Mouse (Mus musculus) brain, embryonic 14.5 days (tissue): Measurements from ENCODE around the gene Zfyve21.

ENCODE experiments used
- CTCF ChIP-seq: fragments of 200-500 bp; IDR thresholded peaks from 2 replicates; pipeline ENCODE4 v1.5.1; 2012; ENCODE audit warnings: inconsistent platforms, mild to moderate bottlenecking, moderate library complexity, borderline replicate concordance; ENCODE audit not compliant: insufficient read depth, insufficient read length; ENCODE audit errors: extremely low read depth
- POLR2A ChIP-seq: fragments of 200-500 bp; IDR thresholded peaks from 2 replicates; pipeline ENCODE4 v1.6.1; 2012; ENCODE audit warnings: mild to moderate bottlenecking, inconsistent platforms, borderline replicate concordance; ENCODE audit not compliant: poor library complexity, insufficient read depth, insufficient read length, severe bottlenecking; ENCODE audit errors: extremely low read depth

GRCm38 (mm10) chr12:111790090-111790489, 23.9 kb upstream of the Zfyve21 start:
- no peak for TF ChIP-seq CTCF
- no peak for TF ChIP-seq POLR2A
